ENCODE assay signal across 26 mouse cellular contexts in the genomic region with DNA sequence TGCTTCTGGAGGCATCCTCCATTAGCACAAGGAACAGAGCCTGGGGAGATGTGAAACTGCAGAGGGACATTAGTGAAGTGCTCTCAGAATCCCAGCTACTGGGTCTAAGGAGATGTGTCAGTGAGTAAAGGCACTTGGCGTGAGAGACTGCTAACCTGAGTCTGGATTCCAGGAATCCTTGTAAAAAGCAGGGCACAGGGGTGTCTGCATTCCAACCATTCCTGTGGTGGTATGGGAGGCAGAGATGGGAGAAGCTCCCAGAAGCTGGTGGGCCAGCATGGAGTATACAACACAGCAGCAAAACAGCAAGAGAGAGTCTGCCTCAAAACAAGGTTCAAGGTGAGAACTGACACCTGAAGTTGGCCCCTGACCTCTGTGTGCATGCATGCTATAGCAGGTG.
DNase-seq lines count a peak whose midpoint lies in the region; ATAC-seq and TF ChIP-seq lines count a peak whose summit lies in the region.
"Had no signal": no experiment of that assay in that cellular context is flagged by ENCODE, and none has a peak within 500 bp of the region (broad histone marks: within the 10 kb centered on the region; RNA-seq: fewer than 3 reads in every experiment).

No protein-coding gene starts in this region.

- 73% methylated on average over 1 of the region's 1 CpGs for WGBS in lung, embryonic 14.5 days

- H3K4me3 ChIP-seq in lung, embryonic 14.5 days (ENCODE audit: low read depth, low read length), result no peak overlapping the region
- H3K4me3 ChIP-seq: embryonic facial prominence, embryonic 12.5 days; embryonic facial prominence, embryonic 15.5 days; forebrain, embryonic 15.5 days; heart, embryonic 12.5 days; heart, embryonic 15.5 days; hindbrain, embryonic 10.5 days; hindbrain, embryonic 13.5 days; intestine, embryonic 15.5 days had no signal

- no peaks in the 10 kb centered on the region for H3K9me3 ChIP-seq in lung, embryonic 14.5 days (ENCODE audit: low read depth, low read length)
- H3K9me3 ChIP-seq: embryonic facial prominence, embryonic 12.5 days; embryonic facial prominence, embryonic 15.5 days; forebrain, embryonic 15.5 days; heart, embryonic 12.5 days; heart, embryonic 15.5 days; hindbrain, embryonic 10.5 days; hindbrain, embryonic 13.5 days; intestine, embryonic 15.5 days had no signal

- H3K4me1 ChIP-seq in lung, embryonic 14.5 days (ENCODE audit: insufficient read depth), result no peaks in the 10 kb centered on the region
- H3K4me1 ChIP-seq: embryonic facial prominence, embryonic 12.5 days; embryonic facial prominence, embryonic 15.5 days; forebrain, embryonic 15.5 days; hindbrain, embryonic 10.5 days; hindbrain, embryonic 13.5 days had no signal

- peak; percentile 6 for DNase-seq in lung, embryonic 14.5 days
- no peak for DNase-seq in lung, postnatal 25 days (ENCODE audit: low spot score)
- peak; percentile 61 for DNase-seq in Muller cell, postnatal 12 days (ENCODE audit: inconsistent ontology term)
- peak; percentile 6 for DNase-seq in mesoderm, embryonic 11.5 days (ENCODE audit: low read depth, low spot score)
- DNase-seq in gastrocnemius, postnatal 25 days, result no peak
- DNase-seq in right cerebral cortex, adult 2 months (ENCODE audit: low spot score in 2 of 2), result no peak
- DNase-seq: adrenal gland, adult 2 months; adrenal gland, postnatal 14 days; cerebellum, adult 11 months; cerebellum, adult 2 months; cerebellum, adult 9-11 months; cerebellum, postnatal 25 days; gastrocnemius, postnatal 10 days; heart, adult 18-20 months; heart, postnatal 10 days; heart, postnatal 36 days had no signal

- no peak for TF ChIP-seq CTCF in lung, embryonic 14.5 days (IDR thresholded peaks at IDR 0.05; ENCODE audit: low read depth)

- no peak overlapping the region for H3K27ac ChIP-seq in lung, embryonic 14.5 days (ENCODE audit: low read depth)
- H3K27ac ChIP-seq: embryonic facial prominence, embryonic 12.5 days; embryonic facial prominence, embryonic 15.5 days; forebrain, embryonic 15.5 days; heart, embryonic 15.5 days; hindbrain, embryonic 10.5 days; hindbrain, embryonic 13.5 days; intestine, embryonic 15.5 days had no signal

- no peaks in the 10 kb centered on the region for H3K36me3 ChIP-seq in lung, embryonic 14.5 days (ENCODE audit: insufficient read depth)
- H3K36me3 ChIP-seq: embryonic facial prominence, embryonic 12.5 days; embryonic facial prominence, embryonic 15.5 days; forebrain, embryonic 15.5 days; heart, embryonic 12.5 days; heart, embryonic 15.5 days; hindbrain, embryonic 10.5 days; hindbrain, embryonic 13.5 days; intestine, embryonic 15.5 days had no signal

- no peak overlapping the region for H3K9ac ChIP-seq in lung, embryonic 14.5 days
- H3K9ac ChIP-seq: embryonic facial prominence, embryonic 12.5 days; embryonic facial prominence, embryonic 15.5 days; forebrain, embryonic 15.5 days; heart, embryonic 12.5 days; heart, embryonic 15.5 days; hindbrain, embryonic 13.5 days; intestine, embryonic 15.5 days had no signal

- ATAC-seq in lung, embryonic 14.5 days (ENCODE audit: insufficient read depth), result peak; percentile 28; the same call in 1 of the 2 replicates
- ATAC-seq: CD4-positive, CD25-positive, alpha-beta regulatory T cell, adult 4 months; forebrain, embryonic 15.5 days; hindbrain, embryonic 16.5 days; intestine, embryonic 15.5 days had no signal

- H3K27me3 ChIP-seq in lung, embryonic 14.5 days (ENCODE audit: insufficient read depth, low read length), result no peaks in the 10 kb centered on the region
- H3K27me3 ChIP-seq: embryonic facial prominence, embryonic 12.5 days; embryonic facial prominence, embryonic 15.5 days; forebrain, embryonic 15.5 days; heart, embryonic 12.5 days; heart, embryonic 15.5 days; hindbrain, embryonic 13.5 days; intestine, embryonic 15.5 days had no signal

- no peak overlapping the region for H3K4me2 ChIP-seq in lung, embryonic 14.5 days
- H3K4me2 ChIP-seq: embryonic facial prominence, embryonic 12.5 days; embryonic facial prominence, embryonic 15.5 days; forebrain, embryonic 15.5 days; heart, embryonic 12.5 days; heart, embryonic 15.5 days; hindbrain, embryonic 13.5 days; intestine, embryonic 15.5 days had no signal

Comparison
In these comparisons a context has a peak if more than half of its experiments do, and no peak if none do; other contexts are left out.
1. DNase-seq: peak in lung, embryonic 14.5 days (single experiment), Muller cell, postnatal 12 days (single experiment) and mesoderm, embryonic 11.5 days (single experiment); none in lung, postnatal 25 days (single experiment), gastrocnemius, postnatal 25 days (single experiment) and right cerebral cortex, adult 2 months (0 of 2).